Mouse (Mus musculus) embryonic facial prominence, embryonic 15.5 days (tissue): ENCODE data around the gene Lipc. TPM values are rescaled to one million over a fixed set of nuclear protein-coding genes. Genes with fewer than 3 reads are reported as not detected.

ENCODE experiments used
- ATAC-seq: fragments of 200-750 bp; cut with Nextera tagmentation; 2 replicates; pipeline ENCODE4 v1.8.0; 2017; ENCODE audit warnings: low read depth, moderate TSS enrichment; ENCODE audit not compliant: insufficient number of reproducible peaks, low FRiP score, low TSS enrichment
- H3K27ac ChIP-seq: fragments of 300-500 bp; sonication (generic); replicated peaks from 2 replicates; pipeline ENCODE4 v1.5.1; 2015; ENCODE audit warnings: mild to moderate bottlenecking, inconsistent platforms
- H3K27me3 ChIP-seq: fragments of 300-500 bp; sonication (generic); 2 replicates; pipeline ENCODE4 v1.6.1; 2015; ENCODE audit warnings: inconsistent platforms
- H3K36me3 ChIP-seq: fragments of 300-500 bp; sonication (generic); 2 replicates; pipeline ENCODE4 v1.6.1; 2015; ENCODE audit warnings: mild to moderate bottlenecking, inconsistent platforms
- H3K4me1 ChIP-seq: fragments of 300-500 bp; sonication (generic); 2 replicates; pipeline ENCODE4 v1.6.1; 2015; ENCODE audit warnings: inconsistent platforms
- H3K4me2 ChIP-seq: fragments of 300-500 bp; sonication (generic); replicated peaks from 2 replicates; pipeline ENCODE4 v1.6.1; 2015; ENCODE audit warnings: mild to moderate bottlenecking, inconsistent platforms
- H3K4me3 ChIP-seq: fragments of 300-500 bp; sonication (generic); replicated peaks from 2 replicates; pipeline ENCODE4 v1.5.1; 2015; ENCODE audit warnings: mild to moderate bottlenecking, inconsistent platforms
- H3K9ac ChIP-seq: fragments of 300-500 bp; sonication (generic); 2 replicates; pipeline ENCODE4 v1.6.1; 2015; ENCODE audit warnings: inconsistent platforms
- H3K9me3 ChIP-seq: fragments of 300-500 bp; sonication (generic); replicated peaks from 2 replicates; pipeline ENCODE4 v1.6.1; 2016; ENCODE audit warnings: inconsistent platforms
- WGBS: fragments of 180-500 bp; shearing (Covaris S2); methylation state at CpG from one replicate; pipeline ENCODE4 v1.1.7; 2015; 5-methylcytosine and 5-hydroxymethylcytosine counted together
- polyA plus RNA-seq: library from polyadenylated mRNA; unstranded; fragments of >200 nt; fragmentation: Nextera tagmentation; extraction: Ambion mirVana; gene quantifications from 2 replicates; pipeline ENCODE4 v1.2.1, GENCODE M21; 2015

Gene Lipc
- polyA plus RNA-seq, 1 experiment from 2014 or later = 1.1 TPM

- Histone ChIP-seq H3K9ac (no peak overlapping the region), H3K4me2 (no peak overlapping the region), H3K4me3 (no peak overlapping the region), H3K27me3 (no peaks in the 10 kb centered on the region), H3K9me3 (no peaks in the 10 kb centered on the region), H3K27ac (no peak overlapping the region), H3K4me1 (no peaks in the 10 kb centered on the region), H3K36me3 (no peaks in the 10 kb centered on the region)
- 32% methylated on average over 4 of the region's 4 CpGs for WGBS
- ATAC-seq = peak; percentile 76
Observed at GRCm38 (mm10) chr9:70834730-70835154, 117.3 kb downstream of the Lipc start.

GRCm38 (mm10) chr9:70834217-70834616 is 117.8 kb downstream of the Lipc start:
- no peak overlapping the region for H3K4me3 ChIP-seq
- no peaks in the 10 kb centered on the region for H3K4me1 ChIP-seq
- no peak for ATAC-seq
- 89% methylated on average over 3 of the region's 3 CpGs for WGBS
- no peak overlapping the region for H3K4me2 ChIP-seq
- no peaks in the 10 kb centered on the region for H3K27me3 ChIP-seq
- H3K27ac ChIP-seq = no peak overlapping the region
- no peaks in the 10 kb centered on the region for H3K36me3 ChIP-seq
- no peaks in the 10 kb centered on the region for H3K9me3 ChIP-seq
- H3K9ac ChIP-seq = no peak overlapping the region

GRCm38 (mm10) chr9:70833111-70833908 is 118.7 kb downstream of the Lipc start:
- no peak for ATAC-seq
- H3K27me3 ChIP-seq = no peaks in the 10 kb centered on the region
- H3K36me3 ChIP-seq = no peaks in the 10 kb centered on the region
- H3K27ac ChIP-seq = no peak overlapping the region
- 83% methylated on average over 6 of the region's 6 CpGs for WGBS
- H3K9ac ChIP-seq = no peak overlapping the region
- no peak overlapping the region for H3K4me3 ChIP-seq
- no peak overlapping the region for H3K4me2 ChIP-seq
- no peaks in the 10 kb centered on the region for H3K9me3 ChIP-seq
- no peaks in the 10 kb centered on the region for H3K4me1 ChIP-seq

- no peaks in the 10 kb centered on the region for H3K27me3 ChIP-seq
- H3K4me1 ChIP-seq = no peaks in the 10 kb centered on the region
- H3K9ac ChIP-seq = no peak overlapping the region
- WGBS = 71% methylated on average over 7 of the region's 7 CpGs
- ATAC-seq = no peak
- H3K27ac ChIP-seq = no peak overlapping the region
- no peak overlapping the region for H3K4me3 ChIP-seq
- H3K4me2 ChIP-seq = no peak overlapping the region
- no peaks in the 10 kb centered on the region for H3K36me3 ChIP-seq
- no peaks in the 10 kb centered on the region for H3K9me3 ChIP-seq
Observed at GRCm38 (mm10) chr9:70832231-70832630, 119.8 kb downstream of the Lipc start.

GRCm38 (mm10) chr9:70830844-70831529 is 121.0 kb downstream of the Lipc start:
- no peaks in the 10 kb centered on the region for H3K9me3 ChIP-seq
- no peak overlapping the region for H3K27ac ChIP-seq
- no peak overlapping the region for H3K9ac ChIP-seq
- H3K36me3 ChIP-seq = no peaks in the 10 kb centered on the region
- no peaks in the 10 kb centered on the region for H3K4me1 ChIP-seq
- no peak overlapping the region for H3K4me3 ChIP-seq
- ATAC-seq = no peak
- WGBS = 68% methylated on average over 6 of the region's 6 CpGs
- no peak overlapping the region for H3K4me2 ChIP-seq
- no peaks in the 10 kb centered on the region for H3K27me3 ChIP-seq

GRCm38 (mm10) chr9:70829784-70830488 is 122.1 kb downstream of the Lipc start:
- Histone ChIP-seq H3K9me3 (no peaks in the 10 kb centered on the region), H3K36me3 (no peaks in the 10 kb centered on the region), H3K27me3 (no peaks in the 10 kb centered on the region), H3K4me2 (no peak overlapping the region), H3K4me1 (no peaks in the 10 kb centered on the region), H3K27ac (no peak overlapping the region), H3K4me3 (no peak overlapping the region), H3K9ac (no peak overlapping the region)
- WGBS = 51% methylated on average over 7 of the region's 7 CpGs
- ATAC-seq = no peak

- ATAC-seq = no peak
- Histone ChIP-seq H3K36me3 (no peaks in the 10 kb centered on the region), H3K4me2 (no peak overlapping the region), H3K9ac (no peak overlapping the region), H3K9me3 (no peaks in the 10 kb centered on the region), H3K4me3 (no peak overlapping the region), H3K27me3 (no peaks in the 10 kb centered on the region), H3K4me1 (no peaks in the 10 kb centered on the region), H3K27ac (no peak overlapping the region)
- 74% methylated on average over 6 of the region's 6 CpGs for WGBS
Observed at GRCm38 (mm10) chr9:70827911-70828310, 124.1 kb downstream of the Lipc start.

GRCm38 (mm10) chr9:70824103-70824502 is 127.9 kb downstream of the Lipc start:
- Histone ChIP-seq H3K4me3 (no peak overlapping the region), H3K27me3 (no peaks in the 10 kb centered on the region), H3K4me2 (no peak overlapping the region), H3K4me1 (no peaks in the 10 kb centered on the region), H3K9ac (no peak overlapping the region), H3K36me3 (no peaks in the 10 kb centered on the region), H3K27ac (no peak overlapping the region), H3K9me3 (no peaks in the 10 kb centered on the region)
- WGBS = 89% methylated on average over 3 of the region's 3 CpGs
- ATAC-seq = no peak

- Histone ChIP-seq H3K4me3 (no peak overlapping the region), H3K27me3 (no peaks in the 10 kb centered on the region), H3K9ac (no peak overlapping the region), H3K4me2 (no peak overlapping the region), H3K4me1 (peaks cover 5% of the 10 kb centered on the region; the same call in 1 of the 2 replicates), H3K27ac (no peak overlapping the region), H3K36me3 (no peaks in the 10 kb centered on the region), H3K9me3 (no peaks in the 10 kb centered on the region)
- 70% methylated on average over 14 of the region's 14 CpGs for WGBS
- ATAC-seq = no peak
Observed at GRCm38 (mm10) chr9:70818739-70819138, 133.3 kb downstream of the Lipc start.

- no peak overlapping the region for H3K9ac ChIP-seq
- peaks cover 5% of the 10 kb centered on the region; the same call in 1 of the 2 replicates for H3K4me1 ChIP-seq
- no peaks in the 10 kb centered on the region for H3K9me3 ChIP-seq
- H3K27ac ChIP-seq = no peak overlapping the region
- no peak overlapping the region for H3K4me3 ChIP-seq
- H3K27me3 ChIP-seq = no peaks in the 10 kb centered on the region
- WGBS = 52% methylated on average over 1 of the region's 1 CpGs
- no peaks in the 10 kb centered on the region for H3K36me3 ChIP-seq
- no peak overlapping the region for H3K4me2 ChIP-seq
- no peak for ATAC-seq
Observed at GRCm38 (mm10) chr9:70817396-70817795, 134.6 kb downstream of the Lipc start.

GRCm38 (mm10) chr9:70816701-70817305 is 135.2 kb downstream of the Lipc start:
- H3K9ac ChIP-seq = no peak overlapping the region
- no peaks in the 10 kb centered on the region for H3K9me3 ChIP-seq
- H3K4me2 ChIP-seq = no peak overlapping the region
- no peaks in the 10 kb centered on the region for H3K27me3 ChIP-seq
- peaks cover 5% of the 10 kb centered on the region; the same call in 1 of the 2 replicates for H3K4me1 ChIP-seq
- H3K27ac ChIP-seq = no peak overlapping the region
- no peaks in the 10 kb centered on the region for H3K36me3 ChIP-seq
- 65% methylated on average over 14 of the region's 14 CpGs for WGBS
- no peak for ATAC-seq
- H3K4me3 ChIP-seq = no peak overlapping the region
